Mouse (Mus musculus) neural tube, embryonic 14.5 days (tissue): ENCODE results near the gene Abtb2. TPM values are rescaled to one million over a fixed set of nuclear protein-coding genes. Genes with fewer than 3 reads are reported as not detected.

Source experiments
- ATAC-seq: fragments of 200-750 bp; cut with Nextera tagmentation; 2 replicates; pipeline ENCODE4 v1.8.0; 2017; ENCODE audit warnings: low read depth, mild to moderate bottlenecking, moderate TSS enrichment, moderate library complexity
- H3K27ac ChIP-seq: fragments of 300-500 bp; sonication (generic); 2 replicates; pipeline ENCODE4 v1.5.1; 2014; ENCODE audit warnings: low read depth, mild to moderate bottlenecking, control low read depth, low read length, moderate library complexity, mixed read lengths
- H3K27me3 ChIP-seq: fragments of 300-500 bp; sonication (generic); 2 replicates; pipeline ENCODE4 v1.6.1; 2014; ENCODE audit warnings: low read length; ENCODE audit not compliant: control insufficient read depth, insufficient read depth
- H3K36me3 ChIP-seq: fragments of 300-500 bp; sonication (generic); 2 replicates; pipeline ENCODE4 v1.6.1; 2014; ENCODE audit warnings: low read length, mixed read lengths; ENCODE audit not compliant: control insufficient read depth, insufficient read depth
- H3K4me1 ChIP-seq: fragments of 300-500 bp; sonication (generic); 2 replicates; pipeline ENCODE4 v1.6.1; 2014; ENCODE audit warnings: low read length; ENCODE audit not compliant: control insufficient read depth, insufficient read depth
- H3K4me2 ChIP-seq: fragments of 300-500 bp; sonication (generic); 2 replicates; pipeline ENCODE4 v1.6.1; 2014; ENCODE audit warnings: mild to moderate bottlenecking, low read depth, low read length, control low read depth
- H3K4me3 ChIP-seq: fragments of 300-500 bp; sonication (generic); 2 replicates; pipeline ENCODE4 v1.5.1; 2014; ENCODE audit warnings: low read depth, low read length, control low read depth, mixed read lengths
- H3K9ac ChIP-seq: fragments of 300-500 bp; sonication (generic); replicated peaks from 2 replicates; pipeline ENCODE4 v1.6.1; 2014; ENCODE audit warnings: low read depth, mild to moderate bottlenecking, control low read depth, low read length, mixed read lengths
- H3K9me3 ChIP-seq: fragments of 300-500 bp; sonication (generic); 2 replicates; pipeline ENCODE4 v1.6.1; 2016; ENCODE audit warnings: low read length; ENCODE audit not compliant: control insufficient read depth
- WGBS: fragments of 180-500 bp; shearing (Covaris S2); extraction: QIAGEN DNeasy Blood & Tissue Kit; methylation state at CpG from one replicate; pipeline ENCODE4 v1.1.7; 2014; 5-methylcytosine and 5-hydroxymethylcytosine counted together
- polyA plus RNA-seq: library from polyadenylated mRNA; unstranded; fragments of >200 nt; fragmentation: Nextera tagmentation; extraction: Ambion mirVana; gene quantifications from 2 replicates; pipeline ENCODE4 v1.2.1, GENCODE M21; 2014

Abtb2 gene
- polyA plus RNA-seq, 1 experiment from 2014 or later: 7.8 TPM

DNA sequence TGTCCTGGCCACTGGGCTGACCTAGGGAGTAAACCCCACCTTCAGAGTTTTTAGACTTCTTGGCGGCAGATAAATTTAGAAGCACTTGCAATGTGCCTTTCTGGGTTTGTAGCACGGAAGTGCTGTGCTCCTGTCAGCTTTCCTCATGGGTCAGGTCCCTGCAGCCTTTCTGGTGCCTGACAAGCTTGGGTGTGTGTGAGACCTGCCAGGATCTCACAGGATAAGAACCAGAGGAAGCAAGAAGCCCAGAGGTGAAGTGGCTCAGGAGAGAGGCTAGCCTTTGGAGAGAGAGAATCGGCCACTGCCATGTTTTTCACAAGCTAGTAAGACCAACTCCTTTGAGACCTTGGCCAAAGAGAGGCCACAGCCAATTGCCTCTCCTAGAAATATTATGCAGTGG is 37.1 kb downstream of the Abtb2 start:
- no peaks in the 10 kb centered on the region for H3K27me3 ChIP-seq
- H3K4me2 ChIP-seq: no peak overlapping the region
- H3K4me3 ChIP-seq: no peak overlapping the region
- peaks cover 10% of the 10 kb centered on the region for H3K4me1 ChIP-seq
- no peaks in the 10 kb centered on the region for H3K36me3 ChIP-seq
- H3K9me3 ChIP-seq: no peaks in the 10 kb centered on the region
- no peak overlapping the region for H3K9ac ChIP-seq
- no peak overlapping the region for H3K27ac ChIP-seq
- 88% methylated on average over 3 of the region's 3 CpGs for WGBS
- no peak for ATAC-seq

DNA sequence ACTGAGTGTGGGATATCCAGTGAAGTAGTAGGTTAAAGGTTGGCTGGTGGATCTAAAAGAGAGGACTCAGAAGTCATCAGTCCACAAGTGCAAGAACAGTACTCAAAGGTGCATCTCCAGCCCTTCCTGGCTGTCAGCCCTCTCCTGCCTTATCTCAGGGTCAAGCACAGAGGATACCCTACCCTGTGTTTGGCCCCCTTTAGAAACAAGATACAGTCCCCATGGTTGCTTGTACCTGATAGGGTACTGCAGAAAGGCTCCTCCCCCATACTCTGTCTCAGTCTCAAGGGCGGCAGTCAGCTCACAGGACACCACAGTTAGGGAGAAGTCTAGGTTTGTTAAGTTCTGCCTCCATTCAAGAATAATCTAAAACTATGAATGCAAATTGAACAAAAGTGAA is 37.8 kb downstream of the Abtb2 start:
- H3K4me2 ChIP-seq: no peak overlapping the region
- H3K27ac ChIP-seq: no peak overlapping the region
- H3K36me3 ChIP-seq: no peaks in the 10 kb centered on the region
- ATAC-seq: no peak
- no peak overlapping the region for H3K9ac ChIP-seq
- WGBS: 57% methylated on average over 1 of the region's 1 CpGs
- H3K9me3 ChIP-seq: no peaks in the 10 kb centered on the region
- peaks cover 10% of the 10 kb centered on the region for H3K4me1 ChIP-seq
- no peaks in the 10 kb centered on the region for H3K27me3 ChIP-seq
- H3K4me3 ChIP-seq: no peak overlapping the region

DNA sequence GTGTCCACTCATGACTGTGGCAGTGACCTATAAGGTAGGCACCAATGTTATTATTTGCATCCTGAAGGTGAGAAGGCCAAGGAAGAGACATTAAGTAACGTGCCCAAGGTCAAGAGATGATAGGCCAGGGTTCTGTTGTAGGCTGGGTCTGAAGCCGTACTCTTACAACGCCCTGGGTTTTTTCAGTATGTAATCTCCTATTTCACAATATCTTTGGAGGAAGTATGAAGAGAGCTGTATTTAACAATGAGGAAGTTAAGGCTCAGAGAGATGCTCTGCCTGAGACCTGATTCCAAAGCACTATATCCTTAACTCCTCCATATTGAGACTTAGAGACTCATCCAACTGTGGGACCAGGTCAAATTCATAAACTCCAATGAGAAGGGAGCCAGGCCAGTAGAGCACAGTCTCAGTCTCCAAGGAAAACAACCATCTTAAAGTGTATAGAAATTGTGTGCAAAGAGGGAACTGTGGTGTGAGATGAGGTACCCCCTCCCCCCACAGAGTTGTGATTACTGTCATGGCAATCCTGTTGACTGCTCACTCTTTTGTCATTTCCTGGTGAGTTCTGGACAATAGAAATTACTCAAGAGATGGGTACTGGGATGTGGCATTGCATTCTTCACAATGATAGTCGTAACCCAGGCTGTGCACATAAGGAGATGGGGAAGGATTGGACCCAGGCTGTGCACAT is 39.8 kb downstream of the Abtb2 start:
- no peaks in the 10 kb centered on the region for H3K4me1 ChIP-seq
- no peak overlapping the region for H3K4me2 ChIP-seq
- H3K9me3 ChIP-seq: no peaks in the 10 kb centered on the region
- H3K27ac ChIP-seq: no peak overlapping the region
- H3K4me3 ChIP-seq: no peak overlapping the region
- H3K27me3 ChIP-seq: no peaks in the 10 kb centered on the region
- no peak overlapping the region for H3K9ac ChIP-seq
- WGBS: 84% methylated on average over 4 of the region's 4 CpGs
- ATAC-seq: no peak
- H3K36me3 ChIP-seq: no peaks in the 10 kb centered on the region

DNA sequence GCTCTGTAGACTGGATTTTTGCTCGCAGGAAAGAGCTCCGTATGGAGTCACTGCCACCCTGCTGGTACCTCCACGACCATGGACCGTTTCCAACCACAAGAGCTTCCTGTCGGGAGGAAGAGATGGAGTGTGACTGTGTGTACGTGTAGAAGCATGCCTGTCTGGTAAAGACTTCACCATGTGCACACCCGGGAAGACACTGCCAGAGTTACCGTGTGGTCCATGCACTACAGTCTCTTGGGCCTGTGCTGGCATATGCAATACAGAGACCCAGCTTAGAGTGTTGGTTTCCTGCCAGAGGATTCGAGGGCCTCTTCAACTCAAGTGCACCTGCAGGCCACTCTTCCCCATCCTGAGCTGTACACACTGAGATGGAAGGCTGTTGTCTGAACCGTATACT is 41.8 kb downstream of the Abtb2 start:
- Histone ChIP-seq H3K9me3 (no peaks in the 10 kb centered on the region), H3K9ac (no peak overlapping the region), H3K27ac (no peak overlapping the region), H3K4me1 (no peaks in the 10 kb centered on the region), H3K36me3 (no peaks in the 10 kb centered on the region), H3K4me3 (no peak overlapping the region), H3K4me2 (no peak overlapping the region), H3K27me3 (no peaks in the 10 kb centered on the region)
- no peak for ATAC-seq
- WGBS: 82% methylated on average over 10 of the region's 10 CpGs

DNA sequence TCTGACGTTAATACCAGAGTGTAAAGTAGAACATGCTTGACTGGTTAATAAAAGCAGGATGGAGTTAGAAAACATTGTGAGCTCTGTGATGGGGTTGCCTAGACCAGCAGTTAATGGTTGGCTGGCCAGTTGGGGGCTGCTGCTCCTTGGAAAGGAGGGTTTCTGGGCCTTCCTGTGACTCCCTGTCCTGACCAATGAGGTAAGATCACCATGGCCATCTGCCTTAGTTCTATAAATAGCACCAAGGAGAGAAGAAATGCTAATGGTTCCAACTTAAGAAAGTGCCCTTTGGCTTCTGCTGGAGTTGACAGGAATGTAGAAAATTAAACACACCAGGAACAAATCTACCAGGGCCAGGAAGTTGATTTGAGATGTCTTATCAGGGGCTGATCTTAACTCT is 42.8 kb downstream of the Abtb2 start:
- H3K4me2 ChIP-seq: no peak overlapping the region
- no peaks in the 10 kb centered on the region for H3K36me3 ChIP-seq
- no peak for ATAC-seq
- H3K9me3 ChIP-seq: no peaks in the 10 kb centered on the region
- no peak overlapping the region for H3K4me3 ChIP-seq
- H3K27me3 ChIP-seq: no peaks in the 10 kb centered on the region
- 74% methylated on average over 1 of the region's 1 CpGs for WGBS
- no peak overlapping the region for H3K27ac ChIP-seq
- H3K4me1 ChIP-seq: no peaks in the 10 kb centered on the region
- H3K9ac ChIP-seq: no peak overlapping the region

DNA sequence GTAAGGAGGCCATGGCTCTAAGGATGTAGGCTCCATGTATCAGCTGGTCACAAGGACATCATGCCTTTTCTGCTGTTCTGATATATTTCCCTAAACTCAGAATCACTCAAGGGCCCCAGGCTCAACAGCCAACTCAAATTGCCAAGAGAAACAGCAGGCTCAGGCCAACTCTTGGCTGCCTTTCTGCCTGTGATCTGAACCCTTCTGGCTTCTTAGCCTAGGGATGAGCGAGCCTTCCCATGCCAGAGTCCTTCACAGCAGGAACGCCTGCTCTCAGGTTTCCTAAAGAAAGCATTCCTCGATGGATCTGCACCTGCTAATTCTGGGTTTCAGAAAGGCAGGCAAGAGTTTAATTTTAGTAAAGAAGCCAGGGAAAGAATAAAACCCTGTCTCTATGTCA is 43.4 kb downstream of the Abtb2 start:
- no peaks in the 10 kb centered on the region for H3K4me1 ChIP-seq
- no peaks in the 10 kb centered on the region for H3K27me3 ChIP-seq
- 71% methylated on average over 3 of the region's 3 CpGs for WGBS
- H3K4me3 ChIP-seq: no peak overlapping the region
- ATAC-seq: no peak
- no peak overlapping the region for H3K27ac ChIP-seq
- no peaks in the 10 kb centered on the region for H3K9me3 ChIP-seq
- no peak overlapping the region for H3K4me2 ChIP-seq
- no peak overlapping the region for H3K9ac ChIP-seq
- H3K36me3 ChIP-seq: no peaks in the 10 kb centered on the region

DNA sequence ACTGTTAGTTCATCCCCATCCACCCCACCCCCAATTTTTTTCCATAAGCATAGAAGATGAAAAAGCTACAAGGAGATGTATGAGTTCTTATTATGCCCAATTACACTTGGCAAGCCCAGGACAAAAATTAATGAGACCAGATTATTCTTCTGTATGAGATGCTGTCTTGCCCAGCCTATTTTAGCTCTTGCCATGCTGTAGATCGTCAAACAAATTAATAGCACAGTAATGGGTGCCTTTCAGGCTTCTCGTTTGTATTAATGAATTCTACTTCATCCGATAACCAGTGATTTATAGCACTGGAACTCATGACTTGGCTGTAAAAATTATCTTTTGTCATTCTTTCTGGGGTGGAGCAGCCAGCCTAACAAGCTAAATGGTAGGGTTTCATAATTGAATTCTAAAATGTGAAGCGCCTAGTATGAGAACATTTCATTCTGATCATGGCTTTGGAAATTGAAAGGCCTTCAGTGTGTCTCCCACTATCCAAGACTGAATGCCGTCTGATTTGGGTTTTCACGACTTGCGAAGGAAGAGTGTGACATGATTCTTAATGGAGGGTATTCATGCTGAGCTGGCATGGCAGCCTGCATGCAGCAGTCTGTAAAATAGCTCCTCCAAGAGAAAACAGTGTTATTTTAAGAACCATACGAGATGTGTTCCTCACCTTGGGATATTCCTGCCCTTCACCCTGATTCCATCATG is 44.9 kb downstream of the Abtb2 start:
- WGBS: 36% methylated on average over 8 of the region's 8 CpGs
- no peaks in the 10 kb centered on the region for H3K27me3 ChIP-seq
- no peaks in the 10 kb centered on the region for H3K4me1 ChIP-seq
- peak overlapping the region; percentile 6 for H3K27ac ChIP-seq
- H3K9ac ChIP-seq: no peak overlapping the region
- no peak overlapping the region for H3K4me2 ChIP-seq
- no peaks in the 10 kb centered on the region for H3K36me3 ChIP-seq
- H3K4me3 ChIP-seq: no peak overlapping the region
- H3K9me3 ChIP-seq: no peaks in the 10 kb centered on the region
- ATAC-seq: peak; percentile 38

DNA sequence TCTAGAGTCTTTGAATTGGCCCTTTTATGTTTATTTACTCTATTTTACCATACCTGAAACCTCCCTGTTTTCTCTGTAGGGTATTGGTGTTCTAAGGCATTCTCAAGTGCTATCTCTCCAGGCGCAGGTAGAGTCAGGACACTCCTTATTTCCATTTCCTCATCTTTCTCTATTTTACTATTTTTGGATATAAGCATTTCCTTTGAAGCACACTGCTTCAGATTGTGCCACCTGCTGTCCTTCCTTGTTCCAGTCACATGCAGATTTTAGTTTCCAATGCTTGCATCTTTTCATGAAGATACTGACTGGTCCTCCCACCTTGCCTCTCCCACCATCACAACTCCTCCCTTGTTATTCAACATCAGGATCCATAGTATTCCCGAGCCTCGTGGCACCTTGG is 47.8 kb downstream of the Abtb2 start:
- H3K27ac ChIP-seq: no peak overlapping the region
- H3K36me3 ChIP-seq: no peaks in the 10 kb centered on the region
- no peaks in the 10 kb centered on the region for H3K9me3 ChIP-seq
- H3K27me3 ChIP-seq: no peaks in the 10 kb centered on the region
- H3K4me3 ChIP-seq: no peak overlapping the region
- H3K9ac ChIP-seq: no peak overlapping the region
- WGBS: 76% methylated on average over 3 of the region's 3 CpGs
- no peak overlapping the region for H3K4me2 ChIP-seq
- no peaks in the 10 kb centered on the region for H3K4me1 ChIP-seq
- no peak for ATAC-seq

DNA sequence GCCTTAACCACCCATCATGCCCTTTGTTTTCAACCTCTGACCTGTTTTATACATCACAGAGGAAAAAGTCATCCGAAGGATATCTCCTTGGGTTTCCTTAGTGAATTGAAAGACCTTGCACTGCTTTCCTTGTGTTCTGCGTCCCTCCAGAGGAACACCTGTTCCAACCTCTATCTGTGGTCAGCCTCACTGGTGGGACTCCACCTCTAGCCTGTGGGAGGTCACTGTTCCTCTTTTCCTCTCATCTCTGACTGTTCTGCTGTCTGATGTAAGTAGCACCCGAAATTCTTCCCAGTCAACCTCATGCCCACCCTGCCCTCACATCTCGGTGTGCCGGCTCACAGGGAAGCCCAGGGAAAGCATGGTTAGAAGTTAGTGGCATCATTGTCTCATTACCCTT is 48.9 kb downstream of the Abtb2 start:
- no peak for ATAC-seq
- H3K27ac ChIP-seq: no peak overlapping the region
- no peaks in the 10 kb centered on the region for H3K36me3 ChIP-seq
- H3K27me3 ChIP-seq: no peaks in the 10 kb centered on the region
- WGBS: 90% methylated on average over 5 of the region's 5 CpGs
- no peak overlapping the region for H3K4me3 ChIP-seq
- no peak overlapping the region for H3K4me2 ChIP-seq
- H3K4me1 ChIP-seq: no peaks in the 10 kb centered on the region
- no peak overlapping the region for H3K9ac ChIP-seq
- H3K9me3 ChIP-seq: no peaks in the 10 kb centered on the region
